Mouse (Mus musculus): ENCODE measurements around the gene Trmt10a. TPM values are rescaled to one million over a fixed set of nuclear protein-coding genes. Genes with fewer than 3 reads are reported as not detected.
A peak's percentile ranks its signal among the peaks of the same experiment; 100 is the strongest.

The Trmt10a gene
- polyA plus RNA-seq, 1 experiment from 2014 or later, result 11.2 TPM

DNA sequence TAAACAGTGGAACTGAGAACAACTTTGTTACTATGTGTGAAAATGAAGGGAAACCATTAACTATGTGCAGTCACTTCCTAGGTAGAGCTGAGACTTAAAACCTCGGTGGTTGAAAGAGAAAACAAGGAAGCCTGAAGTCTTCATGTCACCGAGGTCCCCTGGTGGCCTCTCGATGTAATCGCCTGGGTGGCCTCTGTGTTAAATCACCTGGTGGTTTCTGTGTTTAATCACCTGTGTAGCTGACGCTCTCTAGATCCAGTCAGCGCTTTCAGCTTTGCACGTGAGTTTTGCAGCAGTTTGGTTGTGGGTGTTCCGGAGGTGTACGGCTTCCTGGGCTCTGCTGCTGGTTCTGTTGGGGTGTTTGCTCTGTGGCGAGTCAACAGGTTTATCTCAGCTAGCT, 30.0 kb downstream of the Trmt10a start:
- ATAC-seq (ENCODE audit: low read depth), result no peak
- Histone ChIP-seq H3K4me3 (ENCODE audit: low read depth, low read length) (no peak overlapping the region), H3K36me3 (ENCODE audit: control insufficient read depth, insufficient read depth, low read length) (no peaks in the 10 kb centered on the region), H3K4me1 (ENCODE audit: control insufficient read depth, insufficient read depth, low read length) (no peaks in the 10 kb centered on the region), H3K4me2 (ENCODE audit: low read depth, low read length) (no peak overlapping the region), H3K9ac (ENCODE audit: low read depth, low read length) (no peak overlapping the region), H3K27me3 (replicated peaks; ENCODE audit: control insufficient read depth, insufficient read depth, low read length) (no peaks in the 10 kb centered on the region), H3K27ac (replicated peaks; ENCODE audit: low read depth, low read length) (no peak overlapping the region), H3K9me3 (ENCODE audit: control insufficient read depth, low read length) (0 out of 2 replicates have a peak, but pooled peaks cover 5% of the 10 kb centered on the region)
- 75% methylated on average over 10 of the region's 10 CpGs for WGBS
- no peak for DNase-seq (ENCODE audit: low spot score)

DNA sequence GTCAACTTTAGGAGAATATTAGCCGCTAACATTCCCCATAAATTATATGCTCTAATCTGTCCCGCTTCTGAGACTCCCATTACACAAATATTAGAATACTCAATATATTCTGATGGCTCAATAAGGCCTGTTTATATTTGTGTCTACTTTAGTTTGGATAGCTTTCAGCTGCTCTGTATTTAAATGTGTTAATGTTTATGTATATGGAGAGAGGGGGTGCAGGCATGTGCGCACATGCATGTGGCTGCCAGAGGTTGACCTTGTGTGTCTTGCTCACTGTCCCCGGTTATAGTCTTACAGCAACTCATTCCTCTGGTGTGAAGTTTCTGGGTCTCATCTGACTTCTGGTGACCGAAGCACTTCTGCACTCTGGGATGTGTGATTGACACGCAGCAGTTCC, 32.3 kb downstream of the Trmt10a start:
- Histone ChIP-seq H3K4me3 (ENCODE audit: low read depth, low read length) (no peak overlapping the region), H3K36me3 (ENCODE audit: control insufficient read depth, insufficient read depth, low read length) (no peaks in the 10 kb centered on the region), H3K9me3 (ENCODE audit: control insufficient read depth, low read length) (0 out of 2 replicates have a peak, but pooled peaks cover 5% of the 10 kb centered on the region), H3K9ac (ENCODE audit: low read depth, low read length) (no peak overlapping the region), H3K27me3 (replicated peaks; ENCODE audit: control insufficient read depth, insufficient read depth, low read length) (no peaks in the 10 kb centered on the region), H3K4me2 (ENCODE audit: low read depth, low read length) (no peak overlapping the region), H3K4me1 (ENCODE audit: control insufficient read depth, insufficient read depth, low read length) (no peaks in the 10 kb centered on the region), H3K27ac (replicated peaks; ENCODE audit: low read depth, low read length) (no peak overlapping the region)
- no peak for ATAC-seq (ENCODE audit: low read depth)
- no peak for DNase-seq (ENCODE audit: low spot score)
- WGBS, result 73% methylated on average over 6 of the region's 6 CpGs

DNA sequence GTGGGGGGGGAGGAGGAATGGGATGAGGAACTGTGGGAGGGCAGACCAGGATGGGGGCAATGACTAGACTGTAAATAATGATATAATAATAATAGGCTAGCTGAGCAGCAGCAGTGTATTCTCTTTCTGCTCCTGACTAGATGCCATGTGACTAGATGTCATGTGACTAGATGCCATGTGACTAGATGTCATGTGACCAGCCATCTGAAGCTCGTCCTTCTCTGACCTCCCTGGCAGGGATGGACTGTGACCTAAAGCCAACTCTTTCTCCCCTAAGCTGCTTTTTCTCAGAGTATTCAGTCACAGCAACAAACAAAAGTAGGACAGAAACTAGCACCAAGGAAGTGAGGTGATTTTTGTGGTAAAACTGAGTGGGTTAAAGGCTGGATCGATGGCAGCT, 38.8 kb downstream of the Trmt10a start:
- WGBS, result 91% methylated on average over 2 of the region's 2 CpGs
- no peak for DNase-seq (ENCODE audit: low spot score)
- Histone ChIP-seq H3K27me3 (replicated peaks; ENCODE audit: control insufficient read depth, insufficient read depth, low read length) (no peaks in the 10 kb centered on the region), H3K9me3 (ENCODE audit: control insufficient read depth, low read length) (0 out of 2 replicates have a peak, but pooled peaks cover 5% of the 10 kb centered on the region), H3K9ac (ENCODE audit: low read depth, low read length) (no peak overlapping the region), H3K36me3 (ENCODE audit: control insufficient read depth, insufficient read depth, low read length) (no peaks in the 10 kb centered on the region), H3K4me1 (ENCODE audit: control insufficient read depth, insufficient read depth, low read length) (no peaks in the 10 kb centered on the region), H3K4me2 (ENCODE audit: low read depth, low read length) (no peak overlapping the region), H3K4me3 (ENCODE audit: low read depth, low read length) (no peak overlapping the region), H3K27ac (replicated peaks; ENCODE audit: low read depth, low read length) (no peak overlapping the region)
- no peak for ATAC-seq (ENCODE audit: low read depth)

DNA sequence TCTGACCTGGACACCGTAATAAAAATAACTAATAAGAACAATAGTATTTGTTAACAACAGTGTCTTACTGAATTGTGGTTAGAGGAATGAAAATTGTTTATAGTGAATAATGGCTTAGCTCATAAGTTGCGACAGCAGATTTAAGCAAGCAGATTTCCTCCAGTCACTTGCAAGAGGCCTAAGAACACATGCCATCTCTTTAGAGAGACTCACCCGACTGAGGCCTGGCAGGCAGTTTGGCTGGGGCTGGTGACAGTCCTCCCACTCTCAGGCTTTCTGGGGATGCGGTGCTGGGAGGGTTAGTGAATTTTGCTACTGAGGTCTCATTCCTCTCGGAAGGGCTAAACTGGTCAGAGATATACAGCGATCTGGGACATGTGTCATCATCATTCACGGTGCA, 40.1 kb downstream of the Trmt10a start:
- DNase-seq (ENCODE audit: low spot score) (no peak), ATAC-seq (ENCODE audit: low read depth) (no peak)
- no peak overlapping the region for H3K4me2 ChIP-seq (ENCODE audit: low read depth, low read length)
- no peak overlapping the region for H3K27ac ChIP-seq (replicated peaks; ENCODE audit: low read depth, low read length)
- no peaks in the 10 kb centered on the region for H3K27me3 ChIP-seq (replicated peaks; ENCODE audit: control insufficient read depth, insufficient read depth, low read length)
- no peak overlapping the region for H3K9ac ChIP-seq (ENCODE audit: low read depth, low read length)
- H3K4me3 ChIP-seq (ENCODE audit: low read depth, low read length), result no peak overlapping the region
- WGBS, result 83% methylated on average over 7 of the region's 7 CpGs
- H3K36me3 ChIP-seq (ENCODE audit: control insufficient read depth, insufficient read depth, low read length), result no peaks in the 10 kb centered on the region
- no peaks in the 10 kb centered on the region for H3K9me3 ChIP-seq (ENCODE audit: control insufficient read depth, low read length)
- no peaks in the 10 kb centered on the region for H3K4me1 ChIP-seq (ENCODE audit: control insufficient read depth, insufficient read depth, low read length)

GRCm38 (mm10) chr3:138185290-138185689, 42.0 kb downstream of the Trmt10a start:
- Histone ChIP-seq H3K4me3 (ENCODE audit: low read depth, low read length) (no peak overlapping the region), H3K27ac (replicated peaks; ENCODE audit: low read depth, low read length) (no peak overlapping the region), H3K4me1 (ENCODE audit: control insufficient read depth, insufficient read depth, low read length) (no peaks in the 10 kb centered on the region), H3K27me3 (replicated peaks; ENCODE audit: control insufficient read depth, insufficient read depth, low read length) (no peaks in the 10 kb centered on the region), H3K9me3 (ENCODE audit: control insufficient read depth, low read length) (no peaks in the 10 kb centered on the region), H3K36me3 (ENCODE audit: control insufficient read depth, insufficient read depth, low read length) (no peaks in the 10 kb centered on the region), H3K4me2 (ENCODE audit: low read depth, low read length) (no peak overlapping the region), H3K9ac (ENCODE audit: low read depth, low read length) (no peak overlapping the region)
- WGBS, result 56% methylated on average over 4 of the region's 4 CpGs
- DNase-seq (ENCODE audit: low spot score), result peak; percentile 54
- ATAC-seq (ENCODE audit: low read depth), result peak; percentile 26; the same call in 1 of the 2 replicates

DNA sequence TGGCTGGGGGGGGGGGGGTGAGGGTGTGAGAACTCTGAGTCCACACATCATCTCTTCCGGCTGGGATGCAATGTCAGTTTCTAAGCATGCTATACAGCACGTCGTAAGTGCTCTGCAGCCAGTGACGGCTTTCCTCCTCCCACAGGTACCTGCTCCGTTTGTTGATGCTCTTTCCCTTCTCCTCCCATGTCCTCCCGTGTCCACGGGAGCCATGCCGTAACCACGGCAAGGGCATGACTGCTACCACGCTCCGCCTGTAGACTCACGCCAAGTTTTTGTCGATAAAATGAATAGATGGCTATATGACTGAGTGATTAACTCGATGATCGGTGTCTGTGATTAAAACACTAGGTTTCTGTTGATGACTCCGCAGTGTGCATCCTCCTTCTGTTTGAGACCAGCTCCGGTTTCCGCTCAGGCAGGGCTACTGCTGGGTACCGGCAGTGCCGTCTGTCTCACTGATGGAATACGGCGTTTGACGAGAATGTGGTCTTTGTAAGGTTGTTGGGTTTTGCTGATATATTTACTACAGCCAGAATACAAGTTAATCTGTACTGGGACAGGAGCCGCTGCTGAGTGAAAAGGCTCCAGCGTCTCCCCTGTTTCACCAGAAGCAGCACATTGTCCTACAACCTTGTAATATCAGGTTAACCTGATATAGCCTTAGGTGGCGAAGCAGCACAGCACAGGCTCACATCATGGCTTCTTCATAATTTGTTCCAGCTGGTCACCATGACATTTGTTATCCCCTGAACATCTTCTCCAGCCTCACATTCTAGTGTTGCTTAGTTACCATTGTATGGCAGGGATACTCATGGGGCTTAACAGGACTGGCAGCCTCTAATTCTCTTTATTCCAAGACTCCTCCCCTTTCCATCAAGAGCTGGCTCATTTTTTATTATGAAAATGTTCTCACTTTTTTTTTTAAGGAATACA, 43.0 kb downstream of the Trmt10a start:
- H3K9ac ChIP-seq (ENCODE audit: low read depth, low read length), result no peak overlapping the region
- DNase-seq (ENCODE audit: low spot score) (no peak), ATAC-seq (ENCODE audit: low read depth) (no peak)
- H3K27ac ChIP-seq (replicated peaks; ENCODE audit: low read depth, low read length), result no peak overlapping the region
- no peaks in the 10 kb centered on the region for H3K27me3 ChIP-seq (replicated peaks; ENCODE audit: control insufficient read depth, insufficient read depth, low read length)
- H3K36me3 ChIP-seq (ENCODE audit: control insufficient read depth, insufficient read depth, low read length), result no peaks in the 10 kb centered on the region
- H3K9me3 ChIP-seq (ENCODE audit: control insufficient read depth, low read length), result no peaks in the 10 kb centered on the region
- 89% methylated on average over 26 of the region's 26 CpGs for WGBS
- no peak overlapping the region for H3K4me3 ChIP-seq (ENCODE audit: low read depth, low read length)
- H3K4me2 ChIP-seq (ENCODE audit: low read depth, low read length), result no peak overlapping the region
- H3K4me1 ChIP-seq (ENCODE audit: control insufficient read depth, insufficient read depth, low read length), result no peaks in the 10 kb centered on the region

GRCm38 (mm10) chr3:138192260-138192659, 49.0 kb downstream of the Trmt10a start:
- 78% methylated on average over 7 of the region's 7 CpGs for WGBS
- H3K4me1 ChIP-seq (ENCODE audit: control insufficient read depth, insufficient read depth, low read length), result no peaks in the 10 kb centered on the region
- no peak overlapping the region for H3K9ac ChIP-seq (ENCODE audit: low read depth, low read length)
- no peak overlapping the region for H3K27ac ChIP-seq (replicated peaks; ENCODE audit: low read depth, low read length)
- no peak overlapping the region for H3K4me3 ChIP-seq (ENCODE audit: low read depth, low read length)
- H3K4me2 ChIP-seq (ENCODE audit: low read depth, low read length), result no peak overlapping the region
- H3K36me3 ChIP-seq (ENCODE audit: control insufficient read depth, insufficient read depth, low read length), result no peaks in the 10 kb centered on the region
- ATAC-seq (ENCODE audit: low read depth) (no peak), DNase-seq (ENCODE audit: low spot score) (no peak)
- H3K9me3 ChIP-seq (ENCODE audit: control insufficient read depth, low read length), result no peaks in the 10 kb centered on the region
- no peaks in the 10 kb centered on the region for H3K27me3 ChIP-seq (replicated peaks; ENCODE audit: control insufficient read depth, insufficient read depth, low read length)

GRCm38 (mm10) chr3:138193683-138194302, 50.5 kb downstream of the Trmt10a start, which contains the start of gene 4930579F01Rik:
TSS of gene 4930579F01Rik (minus strand) at chr3:138193825.
- 86% methylated on average over 15 of the region's 15 CpGs for WGBS

More at GRCm38 (mm10) chr3:138193683-138194302, 50.5 kb downstream of the Trmt10a start, which contains the start of gene 4930579F01Rik:
- Histone ChIP-seq H3K9ac (ENCODE audit: low read depth, low read length) (no peak within 1 kb of the TSS), H3K27ac (replicated peaks; ENCODE audit: low read depth, low read length) (no peak within 1 kb of the TSS), H3K36me3 (ENCODE audit: control insufficient read depth, insufficient read depth, low read length) (no peaks in the 10 kb centered on the region), H3K27me3 (replicated peaks; ENCODE audit: control insufficient read depth, insufficient read depth, low read length) (no peaks in the 10 kb centered on the region), H3K4me3 (ENCODE audit: low read depth, low read length) (no peak within 1 kb of the TSS), H3K4me1 (ENCODE audit: control insufficient read depth, insufficient read depth, low read length) (no peaks in the 10 kb centered on the region), H3K9me3 (ENCODE audit: control insufficient read depth, low read length) (no peaks in the 10 kb centered on the region), H3K4me2 (ENCODE audit: low read depth, low read length) (no peak within 1 kb of the TSS)
- DNase-seq (ENCODE audit: low spot score) (no peak), ATAC-seq (ENCODE audit: low read depth) (no peak)
